Mouse (Mus musculus): Measurements from ENCODE around the gene Trh.

Trh gene

GRCm38 (mm10) chr6:92222021-92222420 lies 22.4 kb downstream of the Trh start:
- no peak for DNase-seq (ENCODE audit: low read depth, low spot score)

- no peak for DNase-seq (ENCODE audit: low read depth, low spot score)
Measured at GRCm38 (mm10) chr6:92221604-92222003, 22.8 kb downstream of the Trh start.

GRCm38 (mm10) chr6:92219445-92219844 lies 25.0 kb downstream of the Trh start:
- peak; percentile 73 for DNase-seq (ENCODE audit: low read depth, low spot score)

GRCm38 (mm10) chr6:92214773-92215449 lies 29.5 kb downstream of the Trh start, which contains the start of gene Rbsn:
TSS of gene Rbsn (minus strand) at chr6:92214925.
- DNase-seq (ENCODE audit: low read depth, low spot score): peak; percentile 98

GRCm38 (mm10) chr6:92214055-92214772 lies 30.2 kb downstream of the Trh start:
- DNase-seq (ENCODE audit: low read depth, low spot score): no peak

- no peak for DNase-seq (ENCODE audit: low read depth, low spot score)
Measured at GRCm38 (mm10) chr6:92199414-92199813, 45.0 kb downstream of the Trh start.
